Mouse (Mus musculus) heart, adult 11 months (tissue): Measurements from ENCODE around the gene Syt13.

Experiments used
- DNase-seq: peaks from one replicate; pipeline ENCODE4 v3.0.0; 2022

Gene Syt13

GRCm38 (mm10) chr2:92929696-92930095 is 14.8 kb downstream of the Syt13 start:
- no peak for DNase-seq

GRCm38 (mm10) chr2:92931061-92931460 is 16.2 kb downstream of the Syt13 start:
- no peak for DNase-seq

GRCm38 (mm10) chr2:92933379-92933778 is 18.5 kb downstream of the Syt13 start:
- no peak for DNase-seq

GRCm38 (mm10) chr2:92934312-92934982 is 19.5 kb downstream of the Syt13 start:
- DNase-seq, result no peak

- no peak for DNase-seq
Measured at GRCm38 (mm10) chr2:92935483-92935882, 20.6 kb downstream of the Syt13 start.

GRCm38 (mm10) chr2:92938063-92938462 is 23.2 kb downstream of the Syt13 start:
- DNase-seq, result no peak

- DNase-seq, result no peak
Measured at GRCm38 (mm10) chr2:92938827-92939226, 23.9 kb downstream of the Syt13 start.

GRCm38 (mm10) chr2:92940963-92941362 is 26.1 kb downstream of the Syt13 start:
- no peak for DNase-seq

GRCm38 (mm10) chr2:92941463-92941862 is 26.6 kb downstream of the Syt13 start:
- no peak for DNase-seq

- peak; percentile 94 for DNase-seq
Measured at GRCm38 (mm10) chr2:92943406-92943805, 28.5 kb downstream of the Syt13 start.

- DNase-seq, result no peak
Measured at GRCm38 (mm10) chr2:92944356-92944755, 29.5 kb downstream of the Syt13 start.

GRCm38 (mm10) chr2:92945125-92945746 is 30.3 kb downstream of the Syt13 start:
- no peak for DNase-seq

GRCm38 (mm10) chr2:92945824-92946598 is 31.1 kb downstream of the Syt13 start:
- no peak for DNase-seq

GRCm38 (mm10) chr2:92947981-92948698 is 33.2 kb downstream of the Syt13 start:
- peak; percentile 91 for DNase-seq

GRCm38 (mm10) chr2:92948699-92949300 is 33.9 kb downstream of the Syt13 start:
- no peak for DNase-seq

GRCm38 (mm10) chr2:92949518-92949917 is 34.6 kb downstream of the Syt13 start:
- DNase-seq, result no peak

GRCm38 (mm10) chr2:92953450-92953849 is 38.6 kb downstream of the Syt13 start:
- no peak for DNase-seq

- DNase-seq, result peak; percentile 90
Measured at GRCm38 (mm10) chr2:92954404-92955114, 39.7 kb downstream of the Syt13 start.

- no peak for DNase-seq
Measured at GRCm38 (mm10) chr2:92956943-92957342, 42.0 kb downstream of the Syt13 start.

GRCm38 (mm10) chr2:92958640-92959039 is 43.7 kb downstream of the Syt13 start:
- DNase-seq, result no peak

- no peak for DNase-seq
Measured at GRCm38 (mm10) chr2:92964345-92964744, 49.4 kb downstream of the Syt13 start.

GRCm38 (mm10) chr2:92966257-92966656 is 51.4 kb downstream of the Syt13 start:
- DNase-seq, result peak; percentile 86
